Mouse (Mus musculus): ENCODE measurements around the gene Htra3.

The Htra3 gene

GRCm38 (mm10) chr5:35611170-35611569 is 68.4 kb downstream of the Htra3 start:
- DNase-seq (ENCODE audit: low read depth): no peak

- no peak for DNase-seq (ENCODE audit: low read depth)
Measured at GRCm38 (mm10) chr5:35610381-35610780, 69.2 kb downstream of the Htra3 start.

- no peak for DNase-seq (ENCODE audit: low read depth)
Measured at GRCm38 (mm10) chr5:35609971-35610370, 69.6 kb downstream of the Htra3 start.

DNA sequence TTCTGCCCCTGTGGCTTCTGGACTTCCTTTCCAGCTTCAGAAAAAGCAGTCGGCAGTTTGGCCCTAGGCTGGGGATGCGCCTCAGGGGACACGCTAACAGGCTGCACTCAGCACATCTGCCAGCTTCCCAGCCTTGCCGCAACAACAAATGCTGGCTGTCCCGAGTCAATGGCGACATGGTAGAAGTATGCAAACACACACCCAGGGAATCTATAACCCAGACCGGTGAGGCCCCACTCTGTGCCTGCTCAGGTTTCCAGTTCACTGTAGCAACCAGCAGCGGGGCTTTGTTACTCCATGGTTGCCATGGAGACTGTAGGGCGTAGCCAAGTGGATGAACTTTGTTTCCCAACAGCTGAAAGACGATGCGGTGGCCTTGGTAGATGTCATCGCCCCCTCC is 70.2 kb downstream of the Htra3 start:
- peak; percentile 35 for DNase-seq (ENCODE audit: low read depth)

GRCm38 (mm10) chr5:35608559-35608958 is 71.0 kb downstream of the Htra3 start:
- DNase-seq (ENCODE audit: low read depth): no peak

GRCm38 (mm10) chr5:35607784-35608183 is 71.8 kb downstream of the Htra3 start:
- no peak for DNase-seq (ENCODE audit: low read depth)

DNA sequence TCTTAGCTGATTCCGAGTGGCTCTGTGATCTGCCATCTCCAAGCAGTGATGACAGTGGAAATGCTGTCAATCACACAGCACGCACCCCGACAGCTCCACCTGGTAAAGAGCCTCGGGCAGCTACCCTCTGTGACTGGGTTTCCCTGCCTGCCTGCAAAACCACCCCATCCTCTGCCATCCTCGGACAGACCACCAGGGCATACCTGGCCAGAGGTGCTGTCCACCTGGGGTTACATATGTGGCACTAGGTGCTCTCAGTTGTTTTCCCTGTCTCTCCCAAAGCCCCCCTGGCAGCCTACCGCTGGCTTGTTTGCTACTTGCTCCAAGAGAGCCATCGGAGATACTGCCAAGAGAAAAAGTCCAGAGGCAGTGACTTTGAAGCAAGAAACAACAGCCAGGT is 72.8 kb downstream of the Htra3 start:
- DNase-seq (ENCODE audit: low read depth): no peak

DNA sequence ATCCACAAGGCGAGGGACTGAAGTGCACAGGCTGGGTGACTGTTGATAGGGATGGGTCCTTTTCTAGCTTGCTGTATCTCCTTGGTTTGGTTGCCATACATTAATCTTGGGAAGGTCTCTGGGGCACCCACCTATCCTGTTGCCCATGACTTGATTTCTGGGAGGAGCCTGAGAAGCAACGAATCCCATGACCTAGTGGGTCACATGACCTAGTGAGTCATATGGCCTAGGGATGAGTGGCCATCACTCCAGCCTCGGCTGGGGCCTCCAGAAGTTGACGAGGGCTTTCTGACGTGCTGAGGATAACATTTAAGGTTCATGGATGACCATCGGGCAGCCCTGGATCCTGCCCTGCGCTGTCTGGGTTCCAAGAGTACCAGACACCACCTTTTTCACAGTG is 74.2 kb downstream of the Htra3 start:
- no peak for DNase-seq (ENCODE audit: low read depth)

All from induced T-regulatory cell, adult 2 months (primary cell).